Mouse (Mus musculus) kidney, adult 2 months (tissue): Measurements from ENCODE around the gene Aar2.

ENCODE experiments used
- CTCF ChIP-seq: fragments of 200-500 bp; conservative IDR thresholded peaks from 2 replicates; pipeline ENCODE4 v1.5.1; 2011; ENCODE audit warnings: low read depth, mild to moderate bottlenecking, control low read depth, low read length, moderate library complexity, mixed read lengths; ENCODE audit not compliant: insufficient read depth, insufficient read length
- POLR2A ChIP-seq: fragments of 200-500 bp; IDR thresholded peaks from one replicate; pipeline ENCODE4 v1.6.1; 2011; ENCODE audit warnings: low read depth, low read length, control low read depth

GRCm38 (mm10) chr2:156576850-156577587, 29.6 kb downstream of the Aar2 start:
- TF ChIP-seq CTCF (no peak), POLR2A (no peak)
